Mouse (Mus musculus) neural tube, embryonic 15.5 days (tissue): ENCODE results near the gene Ptprm. TPM values are rescaled to one million over a fixed set of nuclear protein-coding genes. Genes with fewer than 3 reads are reported as not detected.

Source experiments
- ATAC-seq: fragments of 200-750 bp; cut with Nextera tagmentation; 2 replicates; pipeline ENCODE4 v1.8.0; 2017; ENCODE audit warnings: mild to moderate bottlenecking, moderate TSS enrichment, moderate library complexity; ENCODE audit not compliant: low FRiP score
- H3K27ac ChIP-seq: fragments of 300-500 bp; sonication (generic); replicated peaks from 2 replicates; pipeline ENCODE4 v1.5.1; 2015; ENCODE audit warnings: mild to moderate bottlenecking, inconsistent platforms
- H3K27me3 ChIP-seq: fragments of 300-500 bp; sonication (generic); replicated peaks from 2 replicates; pipeline ENCODE4 v1.6.1; 2015; ENCODE audit warnings: inconsistent platforms
- H3K36me3 ChIP-seq: fragments of 300-500 bp; sonication (generic); 2 replicates; pipeline ENCODE4 v1.6.1; 2015; ENCODE audit warnings: inconsistent platforms
- H3K4me1 ChIP-seq: fragments of 300-500 bp; sonication (generic); 2 replicates; pipeline ENCODE4 v1.6.1; 2015; ENCODE audit warnings: inconsistent platforms
- H3K4me2 ChIP-seq: fragments of 300-500 bp; sonication (generic); 2 replicates; pipeline ENCODE4 v1.6.1; 2015; ENCODE audit warnings: inconsistent platforms, mild to moderate bottlenecking, moderate library complexity
- H3K4me3 ChIP-seq: fragments of 300-500 bp; sonication (generic); replicated peaks from 2 replicates; pipeline ENCODE4 v1.5.1; 2015; ENCODE audit warnings: mild to moderate bottlenecking, inconsistent platforms
- H3K9ac ChIP-seq: fragments of 300-500 bp; sonication (generic); replicated peaks from 2 replicates; pipeline ENCODE4 v1.6.1; 2015; ENCODE audit warnings: mild to moderate bottlenecking, inconsistent platforms
- H3K9me3 ChIP-seq: fragments of 300-500 bp; sonication (generic); replicated peaks from 2 replicates; pipeline ENCODE4 v1.6.1; 2016; ENCODE audit warnings: inconsistent platforms
- WGBS: fragments of 180-500 bp; shearing (Covaris S2); methylation state at CpG from one replicate; pipeline ENCODE4 v1.1.7; 2015; ENCODE audit warnings: mixed read lengths; 5-methylcytosine and 5-hydroxymethylcytosine counted together
- polyA plus RNA-seq: library from polyadenylated mRNA; unstranded; fragments of >200 nt; fragmentation: Nextera tagmentation; extraction: Ambion mirVana; gene quantifications from 2 replicates; pipeline ENCODE4 v1.2.1, GENCODE M21; 2015

Ptprm gene
- polyA plus RNA-seq, 1 experiment from 2014 or later, result 25.3 TPM

DNA sequence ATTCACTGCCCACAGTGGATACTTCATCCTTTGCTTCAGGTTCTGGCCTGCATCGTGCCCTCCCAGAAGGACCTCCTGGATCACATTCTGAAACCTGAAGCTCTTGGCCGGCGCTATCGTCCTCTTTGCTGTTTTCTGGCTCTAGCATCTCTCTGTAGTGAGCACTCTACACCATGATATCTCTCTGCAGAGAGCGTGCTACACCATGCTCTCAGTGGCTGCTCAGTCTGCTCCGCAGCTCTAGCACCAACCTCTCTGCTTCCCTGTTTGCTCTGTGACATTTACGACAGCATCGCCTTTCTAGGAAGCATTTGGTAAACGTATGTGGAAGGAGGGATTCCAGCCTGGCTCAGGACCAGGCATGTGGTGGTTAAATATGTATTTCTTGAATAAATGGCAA lies 597.8 kb downstream of the Ptprm start:
- Histone ChIP-seq H3K27ac (0 out of 2 replicates have a peak overlapping the region, but pooled peaks have one; percentile 13), H3K9ac (no peak overlapping the region), H3K27me3 (no peaks in the 10 kb centered on the region), H3K9me3 (no peaks in the 10 kb centered on the region), H3K4me1 (peaks cover 34% of the 10 kb centered on the region), H3K36me3 (no peaks in the 10 kb centered on the region), H3K4me2 (peak overlapping the region; percentile 35), H3K4me3 (no peak overlapping the region)
- no peak for ATAC-seq
- WGBS, result 68% methylated on average over 9 of the region's 9 CpGs

DNA sequence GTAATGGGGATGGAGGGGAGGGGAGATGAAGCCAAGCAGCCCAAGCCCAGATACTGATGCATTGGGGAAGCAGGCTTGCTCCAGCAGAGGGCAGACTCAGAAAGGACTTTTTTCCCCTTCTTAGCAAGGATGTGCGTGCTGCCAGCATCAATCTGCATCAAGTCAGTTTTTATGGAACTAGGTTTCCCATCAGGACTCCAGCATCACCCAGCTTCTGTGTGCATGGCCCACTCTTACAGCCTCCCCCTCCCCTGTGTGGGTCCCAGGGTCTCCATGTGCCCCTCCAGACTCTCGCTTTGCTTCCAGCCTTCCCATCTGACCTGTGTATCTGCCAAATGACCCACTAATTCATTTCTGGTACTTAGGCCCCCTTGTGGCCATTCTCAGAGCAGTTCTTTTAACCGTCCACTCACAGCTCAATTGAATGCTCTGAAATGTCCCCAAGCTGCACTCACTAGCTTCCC lies 599.0 kb downstream of the Ptprm start:
- Histone ChIP-seq H3K4me3 (no peak overlapping the region), H3K4me1 (peaks cover 28% of the 10 kb centered on the region), H3K27me3 (no peaks in the 10 kb centered on the region), H3K27ac (no peak overlapping the region), H3K9ac (no peak overlapping the region), H3K36me3 (no peaks in the 10 kb centered on the region), H3K4me2 (no peak overlapping the region), H3K9me3 (no peaks in the 10 kb centered on the region)
- peak; percentile 58; the same call in 1 of the 2 replicates for ATAC-seq
- 18% methylated on average over 3 of the region's 3 CpGs for WGBS

DNA sequence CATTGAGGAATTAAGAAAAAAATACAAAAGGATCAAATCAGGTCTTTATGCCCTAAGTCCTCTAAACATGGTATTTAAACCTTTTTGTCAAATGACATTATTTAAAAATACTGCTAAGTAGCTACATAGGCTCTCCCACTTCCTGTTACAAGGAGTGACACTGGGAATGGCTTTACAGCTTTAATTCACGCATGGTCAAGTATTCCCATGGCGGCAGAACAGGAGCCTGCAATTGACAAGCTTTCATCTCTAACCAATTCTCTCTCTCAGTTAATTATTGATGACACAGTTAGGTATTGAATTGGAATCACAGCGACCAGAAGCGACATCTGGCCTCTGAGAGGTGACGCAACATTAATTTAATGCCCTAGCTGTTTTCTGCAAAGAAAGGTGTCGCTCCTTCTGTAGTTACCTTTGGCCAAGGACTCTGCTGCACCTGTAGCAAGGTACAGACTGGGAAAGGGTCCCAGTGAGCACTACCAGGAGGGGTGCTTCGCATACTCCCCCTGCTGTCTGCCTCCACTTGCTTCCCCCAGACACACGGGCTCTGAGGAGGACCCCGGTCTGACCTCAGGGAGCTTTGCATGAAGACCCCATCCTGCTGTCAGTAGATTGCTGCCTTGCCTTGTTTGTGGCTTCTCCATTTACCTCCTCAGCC lies 599.9 kb downstream of the Ptprm start:
- no peak overlapping the region for H3K4me2 ChIP-seq
- no peak overlapping the region for H3K9ac ChIP-seq
- H3K27ac ChIP-seq, result no peak overlapping the region
- no peaks in the 10 kb centered on the region for H3K27me3 ChIP-seq
- ATAC-seq, result no peak
- WGBS, result 33% methylated on average over 9 of the region's 9 CpGs
- no peak overlapping the region for H3K4me3 ChIP-seq
- H3K36me3 ChIP-seq, result no peaks in the 10 kb centered on the region
- H3K9me3 ChIP-seq, result no peaks in the 10 kb centered on the region
- H3K4me1 ChIP-seq, result peaks cover 28% of the 10 kb centered on the region

DNA sequence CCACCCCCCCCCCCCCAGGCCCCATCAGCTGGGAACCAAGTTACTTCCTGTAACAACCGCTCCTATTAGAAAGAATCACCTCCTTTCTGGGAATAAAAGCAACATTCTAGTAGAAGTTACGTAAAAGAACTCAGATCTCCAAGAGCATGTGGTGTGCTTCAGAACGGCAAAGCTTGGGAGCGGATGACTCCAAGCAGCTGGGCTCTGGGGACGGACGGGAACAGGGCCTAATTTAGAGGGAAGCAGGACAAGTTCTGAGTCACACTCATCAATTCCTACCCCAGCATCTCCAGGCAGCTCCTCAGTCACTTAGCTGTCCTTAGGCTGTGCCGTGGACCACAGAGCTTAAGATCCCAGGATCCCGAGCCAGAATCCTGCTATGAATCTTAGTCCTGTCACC lies 602.5 kb downstream of the Ptprm start:
- Histone ChIP-seq H3K4me1 (peaks cover 18% of the 10 kb centered on the region), H3K4me3 (no peak overlapping the region), H3K36me3 (no peaks in the 10 kb centered on the region), H3K9ac (no peak overlapping the region), H3K9me3 (no peaks in the 10 kb centered on the region), H3K27ac (no peak overlapping the region), H3K27me3 (no peaks in the 10 kb centered on the region), H3K4me2 (no peak overlapping the region)
- no peak for ATAC-seq
- 93% methylated on average over 8 of the region's 8 CpGs for WGBS

DNA sequence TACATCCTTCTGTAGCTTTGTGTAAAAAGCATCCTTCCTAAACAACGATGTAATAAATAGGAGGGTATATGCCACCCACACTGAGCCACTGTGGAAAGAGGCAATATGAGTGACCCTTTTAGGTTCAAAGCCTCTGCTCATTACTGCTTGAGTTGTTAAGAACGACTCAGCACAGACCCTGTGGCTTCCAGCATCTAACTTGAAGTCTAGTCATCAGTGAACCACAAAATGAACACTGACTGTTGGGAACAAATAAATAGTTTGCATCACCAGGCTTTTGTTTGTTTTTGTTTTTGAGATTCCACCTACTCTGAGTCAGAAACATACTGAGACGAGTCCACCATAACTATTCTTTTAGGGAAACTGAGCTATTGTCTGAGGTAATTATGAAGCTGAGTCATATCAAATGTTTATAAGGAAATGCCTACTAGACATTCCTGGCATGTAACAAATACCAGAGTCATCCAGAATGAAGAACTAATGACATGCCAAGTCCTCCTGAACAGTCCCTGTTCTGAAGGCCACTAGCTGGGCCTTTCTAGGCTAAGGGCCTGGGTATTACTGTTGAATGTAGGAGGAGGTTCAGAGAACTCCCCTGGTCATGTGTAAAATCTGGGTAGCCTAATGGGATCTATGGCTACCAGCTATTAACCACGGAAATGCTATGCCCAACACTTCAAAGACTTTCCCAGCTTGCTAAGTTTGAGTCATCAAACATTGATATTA lies 603.6 kb downstream of the Ptprm start:
- Histone ChIP-seq H3K4me3 (no peak overlapping the region), H3K4me2 (no peak overlapping the region), H3K9me3 (no peaks in the 10 kb centered on the region), H3K27ac (no peak overlapping the region), H3K36me3 (no peaks in the 10 kb centered on the region), H3K4me1 (peaks cover 11% of the 10 kb centered on the region), H3K27me3 (no peaks in the 10 kb centered on the region), H3K9ac (no peak overlapping the region)
- WGBS, result 81% methylated on average over 4 of the region's 4 CpGs
- no peak for ATAC-seq

DNA sequence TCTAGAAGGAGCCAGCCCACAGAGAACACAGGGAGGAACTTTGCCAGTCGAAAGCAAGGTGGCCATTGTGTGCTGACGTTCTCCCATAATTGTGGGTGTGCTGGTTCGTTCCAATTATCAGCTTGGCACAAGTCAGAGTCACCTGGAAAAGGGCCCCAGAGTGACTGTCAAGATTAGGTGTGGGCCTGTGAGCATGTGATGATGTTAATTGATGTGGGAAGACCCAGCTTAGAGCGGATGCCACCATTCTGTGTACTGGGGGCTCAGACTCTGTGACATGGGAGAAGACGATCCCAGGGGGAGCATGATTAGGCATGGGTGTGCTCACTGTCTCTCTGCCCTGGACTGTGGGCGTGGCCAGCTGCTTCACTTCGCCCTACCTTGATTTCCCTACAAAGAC lies 604.3 kb downstream of the Ptprm start:
- no peaks in the 10 kb centered on the region for H3K27me3 ChIP-seq
- no peak overlapping the region for H3K27ac ChIP-seq
- H3K36me3 ChIP-seq, result no peaks in the 10 kb centered on the region
- ATAC-seq, result no peak
- WGBS, result 86% methylated on average over 7 of the region's 7 CpGs
- H3K9me3 ChIP-seq, result no peaks in the 10 kb centered on the region
- no peak overlapping the region for H3K9ac ChIP-seq
- peaks cover 7% of the 10 kb centered on the region; the same call in 1 of the 2 replicates for H3K4me1 ChIP-seq
- no peak overlapping the region for H3K4me3 ChIP-seq
- no peak overlapping the region for H3K4me2 ChIP-seq

DNA sequence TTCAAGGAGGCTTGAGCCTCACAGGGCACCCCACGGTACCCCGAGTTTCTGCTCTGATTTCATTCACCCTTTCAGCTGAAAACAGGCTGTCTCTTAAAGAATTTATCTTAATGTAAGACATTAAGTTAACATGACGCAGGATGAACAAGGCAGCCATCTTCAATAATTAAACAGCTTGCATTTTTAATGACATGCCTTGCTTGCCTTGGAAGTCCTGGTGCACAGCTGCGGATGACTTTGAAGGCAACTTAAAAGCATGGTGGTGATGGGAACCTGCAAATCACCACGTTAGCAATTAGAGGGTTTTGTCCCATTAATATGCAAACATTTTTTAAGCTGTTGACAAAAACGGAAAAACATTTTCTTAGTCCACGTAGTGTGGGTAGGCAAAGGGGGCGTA lies 607.8 kb downstream of the Ptprm start:
- no peak for ATAC-seq
- no peak overlapping the region for H3K27ac ChIP-seq
- no peaks in the 10 kb centered on the region for H3K4me1 ChIP-seq
- 0 out of 2 replicates have a peak, but pooled peaks cover 2% of the 10 kb centered on the region for H3K36me3 ChIP-seq
- H3K27me3 ChIP-seq, result no peaks in the 10 kb centered on the region
- no peak overlapping the region for H3K9ac ChIP-seq
- H3K4me3 ChIP-seq, result no peak overlapping the region
- 77% methylated on average over 8 of the region's 8 CpGs for WGBS
- no peak overlapping the region for H3K4me2 ChIP-seq
- no peaks in the 10 kb centered on the region for H3K9me3 ChIP-seq

DNA sequence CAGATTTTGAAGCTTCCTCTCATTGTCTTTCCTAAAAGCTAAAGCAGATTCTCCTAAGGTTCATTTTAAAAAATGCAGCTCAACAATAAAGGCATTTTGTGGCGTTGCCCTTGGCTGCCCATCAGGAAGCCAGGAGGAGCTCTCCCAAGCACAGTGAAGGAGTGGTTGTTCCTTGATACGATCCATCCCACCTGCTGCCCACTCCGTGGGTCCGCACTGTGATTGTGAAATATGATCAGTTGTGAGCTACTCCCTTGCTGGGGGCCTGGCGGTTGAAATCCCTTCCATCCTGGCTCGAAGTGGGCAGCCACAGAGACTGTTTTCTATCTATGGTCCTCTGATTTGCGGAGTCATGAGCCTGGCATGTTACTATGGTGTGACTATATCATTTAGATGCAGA lies 610.9 kb downstream of the Ptprm start:
- no peaks in the 10 kb centered on the region for H3K9me3 ChIP-seq
- H3K36me3 ChIP-seq, result 0 out of 2 replicates have a peak, but pooled peaks cover 2% of the 10 kb centered on the region
- no peak overlapping the region for H3K4me2 ChIP-seq
- H3K27ac ChIP-seq, result no peak overlapping the region
- H3K9ac ChIP-seq, result no peak overlapping the region
- H3K27me3 ChIP-seq, result no peaks in the 10 kb centered on the region
- H3K4me3 ChIP-seq, result no peak overlapping the region
- no peaks in the 10 kb centered on the region for H3K4me1 ChIP-seq
- WGBS, result 78% methylated on average over 7 of the region's 7 CpGs
- no peak for ATAC-seq

DNA sequence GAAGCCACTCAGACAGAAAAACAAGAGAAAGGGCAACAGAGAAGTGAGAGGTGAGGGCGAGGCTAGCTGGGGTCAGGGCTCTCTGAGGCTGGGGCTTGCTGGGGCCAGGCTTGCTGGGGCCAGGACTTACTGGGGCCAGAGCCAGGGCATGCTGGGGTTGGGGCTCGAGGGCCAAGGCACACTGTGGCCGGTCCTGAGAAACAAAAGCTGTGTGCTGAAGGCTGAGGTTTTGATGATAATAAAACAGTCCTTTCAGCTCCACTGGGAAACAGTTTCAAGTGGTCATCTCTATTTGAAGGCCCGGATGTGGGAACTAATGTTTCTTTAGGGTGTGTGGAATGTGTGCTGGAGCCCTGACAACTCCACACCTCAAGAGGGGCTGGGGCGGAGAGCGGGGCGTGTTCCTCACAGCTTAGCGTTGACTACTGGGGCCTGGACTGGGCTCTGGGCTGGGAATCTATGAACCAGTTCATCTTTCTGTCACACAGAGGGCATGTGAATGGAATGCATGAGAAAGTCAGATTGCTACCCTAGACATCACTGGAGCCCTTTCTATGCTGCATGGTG lies 615.4 kb downstream of the Ptprm start:
- no peak overlapping the region for H3K4me3 ChIP-seq
- no peaks in the 10 kb centered on the region for H3K27me3 ChIP-seq
- ATAC-seq, result no peak
- WGBS, result 66% methylated on average over 8 of the region's 8 CpGs
- H3K36me3 ChIP-seq, result 0 out of 2 replicates have a peak, but pooled peaks cover 2% of the 10 kb centered on the region
- no peak overlapping the region for H3K9ac ChIP-seq
- no peaks in the 10 kb centered on the region for H3K9me3 ChIP-seq
- no peak overlapping the region for H3K4me2 ChIP-seq
- 0 out of 2 replicates have a peak, but pooled peaks cover 11% of the 10 kb centered on the region for H3K4me1 ChIP-seq
- H3K27ac ChIP-seq, result no peak overlapping the region

DNA sequence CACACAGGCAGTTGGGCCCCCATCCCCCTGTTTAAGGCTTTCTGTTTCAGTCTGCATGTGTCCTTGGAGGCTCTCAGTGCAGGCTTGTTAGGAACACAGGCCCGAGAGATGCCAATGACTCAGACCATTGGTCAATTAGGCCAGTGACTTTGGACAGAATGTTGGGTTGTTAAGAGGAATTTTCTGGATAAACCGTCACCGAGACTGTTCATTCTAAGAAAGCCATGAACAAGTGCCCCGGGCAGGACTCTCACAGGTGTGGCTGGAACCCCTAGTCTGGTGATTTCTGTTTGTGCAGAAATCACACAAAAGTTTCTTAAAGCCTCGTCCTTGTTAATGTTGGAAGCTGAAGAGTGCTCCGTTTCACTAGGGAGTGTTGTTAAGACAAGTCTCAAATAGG lies 615.9 kb downstream of the Ptprm start:
- WGBS, result 81% methylated on average over 6 of the region's 6 CpGs
- Histone ChIP-seq H3K9ac (no peak overlapping the region), H3K4me1 (0 out of 2 replicates have a peak, but pooled peaks cover 11% of the 10 kb centered on the region), H3K4me3 (no peak overlapping the region), H3K27ac (no peak overlapping the region), H3K4me2 (no peak overlapping the region), H3K9me3 (no peaks in the 10 kb centered on the region), H3K36me3 (0 out of 2 replicates have a peak, but pooled peaks cover 2% of the 10 kb centered on the region), H3K27me3 (no peaks in the 10 kb centered on the region)
- ATAC-seq, result no peak

DNA sequence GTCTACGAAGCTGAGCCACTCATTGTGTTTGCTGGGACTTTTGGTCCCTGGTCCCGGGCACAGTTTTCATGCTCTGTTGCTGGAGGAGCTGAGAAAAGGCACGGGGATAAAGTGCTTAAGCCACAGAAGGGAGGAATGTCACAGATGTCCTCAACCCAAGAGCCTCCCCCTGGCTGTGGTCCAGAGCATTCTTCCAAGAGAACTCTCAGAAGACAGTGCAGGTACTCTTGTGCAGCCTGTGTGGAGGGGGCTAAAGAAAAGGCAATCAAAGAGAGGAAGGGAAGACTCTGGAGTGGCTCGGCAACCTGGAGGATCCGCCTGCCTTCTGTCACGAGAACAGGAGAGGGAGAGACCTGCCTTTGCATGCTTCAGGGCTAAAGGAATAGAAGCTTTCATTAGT lies 617.8 kb downstream of the Ptprm start:
- H3K36me3 ChIP-seq, result no peaks in the 10 kb centered on the region
- H3K27me3 ChIP-seq, result no peaks in the 10 kb centered on the region
- H3K4me1 ChIP-seq, result 0 out of 2 replicates have a peak, but pooled peaks cover 14% of the 10 kb centered on the region
- no peak overlapping the region for H3K9ac ChIP-seq
- no peak overlapping the region for H3K4me2 ChIP-seq
- ATAC-seq, result no peak
- H3K27ac ChIP-seq, result no peak overlapping the region
- no peaks in the 10 kb centered on the region for H3K9me3 ChIP-seq
- WGBS, result 57% methylated on average over 6 of the region's 6 CpGs
- H3K4me3 ChIP-seq, result no peak overlapping the region

DNA sequence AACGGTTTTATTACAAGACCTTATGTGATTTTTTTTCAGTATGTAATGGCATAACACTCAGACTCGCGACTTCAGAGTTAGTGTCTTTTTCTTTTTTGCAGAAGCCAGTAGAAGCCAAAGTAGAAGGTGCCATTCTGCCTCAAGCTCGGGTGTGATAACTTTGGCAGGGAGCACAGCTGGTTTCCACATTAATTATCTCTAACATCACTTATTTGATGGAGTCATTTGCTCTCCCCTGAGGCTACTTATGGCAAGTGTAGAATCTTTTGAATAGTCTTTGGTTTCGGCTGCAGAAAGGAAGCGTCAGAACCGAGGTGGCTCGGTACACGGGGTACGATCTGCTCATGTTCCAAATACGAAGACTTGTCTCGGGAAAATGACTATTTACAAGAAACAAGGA lies 620.7 kb downstream of the Ptprm start:
- no peaks in the 10 kb centered on the region for H3K9me3 ChIP-seq
- 35% methylated on average over 12 of the region's 12 CpGs for WGBS
- H3K4me3 ChIP-seq, result no peak overlapping the region
- no peak overlapping the region for H3K27ac ChIP-seq
- no peaks in the 10 kb centered on the region for H3K36me3 ChIP-seq
- H3K9ac ChIP-seq, result no peak overlapping the region
- H3K4me1 ChIP-seq, result 0 out of 2 replicates have a peak, but pooled peaks cover 14% of the 10 kb centered on the region
- no peak overlapping the region for H3K4me2 ChIP-seq
- ATAC-seq, result no peak
- H3K27me3 ChIP-seq, result no peaks in the 10 kb centered on the region
